Mouse (Mus musculus): ENCODE data around the gene Gm12184. TPM values are rescaled to one million over a fixed set of nuclear protein-coding genes. Genes with fewer than 3 reads are reported as not detected.
"Not testable (repeated sequence)": the region's sequence is repeated elsewhere in the genome, so short reads cannot be mapped to it uniquely, and the experiment has no call there.

Gm12184 gene
- polyA plus RNA-seq, 1 experiment from 2014 or later: 7.2 TPM

DNA sequence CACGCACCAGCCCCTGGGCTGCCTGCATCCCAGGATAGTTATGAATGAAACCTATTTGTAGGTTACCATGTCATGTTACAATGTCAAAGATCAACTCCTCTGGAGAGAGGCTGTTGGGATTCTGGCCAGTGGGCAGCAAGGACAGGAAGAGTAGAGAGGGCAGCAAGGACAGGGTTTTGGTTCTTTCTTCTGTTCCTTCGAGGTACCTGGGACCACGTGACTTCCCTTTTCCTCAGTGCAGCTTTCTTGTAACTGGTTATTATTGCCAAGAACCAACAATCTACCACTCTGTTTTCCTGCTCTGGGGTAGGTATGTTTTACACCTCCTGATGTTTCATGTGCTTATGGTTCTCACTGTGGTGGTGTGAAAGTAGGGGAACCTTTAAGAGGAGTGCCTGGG, 37.4 kb upstream of the Gm12184 start:
- no peaks in the 10 kb centered on the region for H3K36me3 ChIP-seq
- WGBS: 86% methylated on average over 3 of the region's 3 CpGs
- no peaks in the 10 kb centered on the region for H3K4me1 ChIP-seq
- peaks cover 4% of the 10 kb centered on the region for H3K27me3 ChIP-seq
- ATAC-seq (ENCODE audit: low FRiP score): no peak
- no peaks in the 10 kb centered on the region for H3K9me3 ChIP-seq (replicated peaks)
- no peak overlapping the region for H3K4me3 ChIP-seq
- H3K9ac ChIP-seq: no peak overlapping the region
- no peak overlapping the region for H3K27ac ChIP-seq
- H3K4me2 ChIP-seq (replicated peaks): no peak overlapping the region

DNA sequence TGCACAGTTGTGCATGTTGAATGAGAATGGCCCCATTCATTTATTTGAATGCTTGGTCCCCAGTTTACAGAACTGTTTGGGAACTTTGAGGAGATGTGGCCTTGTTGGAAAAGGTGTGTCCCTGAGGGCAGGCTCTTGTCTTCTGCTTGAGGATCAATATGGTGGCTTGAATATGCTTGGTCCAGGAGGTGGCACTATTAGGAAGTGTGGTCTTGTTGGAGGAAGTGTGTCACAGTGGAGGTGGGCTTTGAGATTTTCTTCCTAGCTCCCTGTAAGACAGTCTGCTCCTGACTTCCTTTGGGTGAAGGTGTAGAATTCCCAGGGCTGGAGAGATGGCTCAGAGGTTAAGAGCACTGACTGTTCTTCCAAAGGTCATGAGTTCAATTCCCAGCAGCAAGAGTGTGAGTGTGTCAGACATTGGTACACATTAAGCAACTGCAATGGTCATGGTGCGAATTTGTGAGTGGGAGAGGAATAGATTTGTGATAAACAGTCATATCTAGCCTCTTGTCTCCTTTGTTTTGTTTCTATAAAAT, 36.4 kb upstream of the Gm12184 start:
- H3K9ac ChIP-seq: no peak overlapping the region
- H3K4me1 ChIP-seq: peaks cover 3% of the 10 kb centered on the region; the same call in 1 of the 2 replicates
- no peak overlapping the region for H3K27ac ChIP-seq
- H3K4me3 ChIP-seq: no peak overlapping the region
- no peaks in the 10 kb centered on the region for H3K9me3 ChIP-seq (replicated peaks)
- peaks cover 4% of the 10 kb centered on the region for H3K27me3 ChIP-seq
- no peak for ATAC-seq (ENCODE audit: low FRiP score)
- H3K4me2 ChIP-seq (replicated peaks): no peak overlapping the region
- no peaks in the 10 kb centered on the region for H3K36me3 ChIP-seq
- 84% methylated on average over 1 of the region's 1 CpGs for WGBS

DNA sequence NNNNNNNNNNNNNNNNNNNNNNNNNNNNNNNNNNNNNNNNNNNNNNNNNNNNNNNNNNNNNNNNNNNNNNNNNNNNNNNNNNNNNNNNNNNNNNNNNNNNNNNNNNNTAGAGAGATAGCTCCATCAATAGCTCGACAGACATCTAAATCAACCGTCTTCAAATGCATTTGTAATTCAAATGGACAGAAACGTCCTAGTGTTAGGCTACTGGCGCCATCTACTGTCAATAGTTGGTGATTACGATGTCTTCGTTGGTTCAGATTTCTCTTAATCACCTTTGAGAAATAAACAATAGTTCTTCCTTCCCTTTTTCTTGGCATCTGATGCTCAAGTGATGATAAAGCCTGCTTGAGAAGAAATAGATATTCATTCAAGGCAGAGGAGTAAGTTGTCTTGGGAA, 32.6 kb upstream of the Gm12184 start:
- no peak for ATAC-seq (ENCODE audit: low FRiP score)
- Histone ChIP-seq H3K27me3 (peaks cover 7% of the 10 kb centered on the region), H3K36me3 (no peaks in the 10 kb centered on the region), H3K9ac (no peak overlapping the region), H3K4me3 (no peak overlapping the region), H3K27ac (no peak overlapping the region), H3K9me3 (replicated peaks) (no peaks in the 10 kb centered on the region), H3K4me1 (peaks cover 15% of the 10 kb centered on the region), H3K4me2 (replicated peaks) (peak overlapping the region; percentile 94)
- WGBS: 1% methylated on average over 6 of the region's 6 CpGs

- ATAC-seq (ENCODE audit: low FRiP score): peak; percentile 73
- Histone ChIP-seq H3K27ac (no peak overlapping the region), H3K36me3 (no peaks in the 10 kb centered on the region)
These were observed 27.2 kb upstream of the Gm12184 start for GRCm38 (mm10) chr11:48853474-48854180.

GRCm38 (mm10) chr11:48852624-48853473, 26.4 kb upstream of the Gm12184 start:
- Histone ChIP-seq H3K36me3 (no peaks in the 10 kb centered on the region), H3K4me3 (peak overlapping the region; percentile 58), H3K9me3 (replicated peaks) (no peaks in the 10 kb centered on the region), H3K27me3 (peaks cover 18% of the 10 kb centered on the region), H3K9ac (peak overlapping the region; percentile 44), H3K4me2 (replicated peaks) (peak overlapping the region; percentile 94), H3K4me1 (peaks cover 19% of the 10 kb centered on the region), H3K27ac (peak overlapping the region; percentile 17; the same call in 1 of the 2 replicates)
- WGBS: 8% methylated on average over 23 of the region's 23 CpGs
- ATAC-seq (ENCODE audit: low FRiP score): peak; percentile 40

More at GRCm38 (mm10) chr11:48853474-48854180, 27.2 kb upstream of the Gm12184 start:
- H3K9ac ChIP-seq: peak overlapping the region; percentile 44
- peak overlapping the region; percentile 94 for H3K4me2 ChIP-seq (replicated peaks)
- WGBS: under 1% methylated on average over 31 of the region's 31 CpGs
- H3K4me1 ChIP-seq: peaks cover 22% of the 10 kb centered on the region
- peaks cover 14% of the 10 kb centered on the region for H3K27me3 ChIP-seq
- no peaks in the 10 kb centered on the region for H3K9me3 ChIP-seq (replicated peaks)
- H3K4me3 ChIP-seq: peak overlapping the region; percentile 58

GRCm38 (mm10) chr11:48852190-48852589, 25.7 kb upstream of the Gm12184 start:
- 75% methylated on average over 4 of the region's 4 CpGs for WGBS
- H3K4me2 ChIP-seq (replicated peaks): peak overlapping the region; percentile 94; the same call in 1 of the 2 replicates
- H3K4me1 ChIP-seq: peaks cover 17% of the 10 kb centered on the region
- H3K9me3 ChIP-seq (replicated peaks): no peaks in the 10 kb centered on the region
- peak overlapping the region; percentile 58; the same call in 1 of the 2 replicates for H3K4me3 ChIP-seq
- no peaks in the 10 kb centered on the region for H3K36me3 ChIP-seq
- no peak overlapping the region for H3K9ac ChIP-seq
- peaks cover 18% of the 10 kb centered on the region for H3K27me3 ChIP-seq
- ATAC-seq (ENCODE audit: low FRiP score): no peak
- H3K27ac ChIP-seq: no peak overlapping the region

GRCm38 (mm10) chr11:48851270-48851995, 25.0 kb upstream of the Gm12184 start:
- Histone ChIP-seq H3K9ac (no peak overlapping the region), H3K4me1 (peaks cover 17% of the 10 kb centered on the region), H3K36me3 (no peaks in the 10 kb centered on the region), H3K27me3 (peaks cover 18% of the 10 kb centered on the region), H3K4me3 (no peak overlapping the region), H3K27ac (no peak overlapping the region), H3K9me3 (replicated peaks) (no peaks in the 10 kb centered on the region), H3K4me2 (replicated peaks) (no peak overlapping the region)
- ATAC-seq (ENCODE audit: low FRiP score): no peak
- 87% methylated on average over 4 of the region's 4 CpGs for WGBS

DNA sequence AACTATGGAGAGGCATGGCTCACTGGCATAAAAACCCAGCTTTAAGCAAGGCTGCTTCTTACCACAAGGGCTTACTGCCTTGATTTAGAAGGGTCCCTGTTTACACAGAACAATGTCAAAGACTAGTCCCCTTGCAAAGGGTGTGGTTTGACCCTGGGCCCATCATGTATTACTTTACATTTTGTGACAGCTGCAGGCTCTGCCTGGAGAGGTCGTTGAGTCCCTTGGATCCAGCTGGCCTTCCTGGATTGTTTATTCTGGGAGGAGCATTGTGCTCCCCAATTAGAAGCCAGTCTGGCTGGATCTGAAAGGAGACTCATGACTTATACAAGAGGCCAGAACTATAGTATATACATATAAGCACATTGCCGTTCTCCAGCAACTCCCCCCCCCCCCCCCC, 23.8 kb upstream of the Gm12184 start:
- Histone ChIP-seq H3K27me3 (peaks cover 23% of the 10 kb centered on the region), H3K9me3 (replicated peaks) (no peaks in the 10 kb centered on the region), H3K9ac (no peak overlapping the region), H3K4me1 (peaks cover 17% of the 10 kb centered on the region), H3K4me3 (no peak overlapping the region), H3K4me2 (replicated peaks) (no peak overlapping the region), H3K27ac (no peak overlapping the region), H3K36me3 (no peaks in the 10 kb centered on the region)
- WGBS: 48% methylated on average over 2 of the region's 2 CpGs
- no peak for ATAC-seq (ENCODE audit: low FRiP score)

DNA sequence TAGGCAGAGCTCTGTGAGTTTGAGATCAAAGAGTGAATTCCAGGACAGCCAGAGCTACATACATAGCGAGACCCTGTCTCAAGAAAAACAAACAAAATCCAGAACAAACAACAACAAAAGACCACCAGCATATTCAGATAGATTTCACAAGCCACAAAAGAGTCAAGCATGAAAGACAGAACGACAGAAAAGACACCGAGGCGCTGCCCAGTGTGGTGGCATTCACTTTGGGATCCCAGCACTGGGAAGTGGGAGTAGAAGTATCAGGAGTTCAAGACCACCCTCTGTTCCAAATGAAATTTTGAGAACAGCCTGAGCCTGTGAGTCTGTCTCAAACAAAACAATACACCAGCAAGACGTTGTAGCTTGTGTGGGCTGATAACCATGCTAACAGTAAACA, 20.4 kb upstream of the Gm12184 start:
- Histone ChIP-seq H3K9ac (no peak overlapping the region), H3K4me1 (no peaks in the 10 kb centered on the region), H3K27ac (no peak overlapping the region), H3K27me3 (peaks cover 28% of the 10 kb centered on the region), H3K4me3 (no peak overlapping the region), H3K36me3 (no peaks in the 10 kb centered on the region), H3K4me2 (replicated peaks) (no peak overlapping the region), H3K9me3 (replicated peaks) (no peaks in the 10 kb centered on the region)
- WGBS: 58% methylated on average over 5 of the region's 5 CpGs
- no peak for ATAC-seq (ENCODE audit: low FRiP score)

GRCm38 (mm10) chr11:48846362-48846761, 19.9 kb upstream of the Gm12184 start:
- H3K4me3 ChIP-seq; H3K9ac ChIP-seq; H3K9me3 ChIP-seq (replicated peaks); H3K4me1 ChIP-seq; H3K27ac ChIP-seq; ATAC-seq (ENCODE audit: low FRiP score); H3K36me3 ChIP-seq; H3K4me2 ChIP-seq (replicated peaks): not testable (repeated sequence)
- 87% methylated on average over 2 of the region's 2 CpGs for WGBS
- H3K27me3 ChIP-seq: peaks cover 28% of the 10 kb centered on the region

GRCm38 (mm10) chr11:48845244-48845815, 18.9 kb upstream of the Gm12184 start:
- Histone ChIP-seq H3K9me3 (replicated peaks) (no peaks in the 10 kb centered on the region), H3K27me3 (peaks cover 30% of the 10 kb centered on the region), H3K36me3 (no peaks in the 10 kb centered on the region), H3K4me1 (no peaks in the 10 kb centered on the region), H3K27ac (no peak overlapping the region), H3K4me3 (no peak overlapping the region), H3K9ac (no peak overlapping the region), H3K4me2 (replicated peaks) (no peak overlapping the region)
- 37% methylated on average over 13 of the region's 13 CpGs for WGBS
- ATAC-seq (ENCODE audit: low FRiP score): no peak
